Mouse (Mus musculus) urinary bladder, postnatal 25 days (tissue): Measurements from ENCODE around the gene Plxna1.

Experiments used
- DNase-seq: peaks from one replicate; pipeline ENCODE4 v3.0.0; 2022; ENCODE audit warnings: low spot score

The Plxna1 gene

DNA sequence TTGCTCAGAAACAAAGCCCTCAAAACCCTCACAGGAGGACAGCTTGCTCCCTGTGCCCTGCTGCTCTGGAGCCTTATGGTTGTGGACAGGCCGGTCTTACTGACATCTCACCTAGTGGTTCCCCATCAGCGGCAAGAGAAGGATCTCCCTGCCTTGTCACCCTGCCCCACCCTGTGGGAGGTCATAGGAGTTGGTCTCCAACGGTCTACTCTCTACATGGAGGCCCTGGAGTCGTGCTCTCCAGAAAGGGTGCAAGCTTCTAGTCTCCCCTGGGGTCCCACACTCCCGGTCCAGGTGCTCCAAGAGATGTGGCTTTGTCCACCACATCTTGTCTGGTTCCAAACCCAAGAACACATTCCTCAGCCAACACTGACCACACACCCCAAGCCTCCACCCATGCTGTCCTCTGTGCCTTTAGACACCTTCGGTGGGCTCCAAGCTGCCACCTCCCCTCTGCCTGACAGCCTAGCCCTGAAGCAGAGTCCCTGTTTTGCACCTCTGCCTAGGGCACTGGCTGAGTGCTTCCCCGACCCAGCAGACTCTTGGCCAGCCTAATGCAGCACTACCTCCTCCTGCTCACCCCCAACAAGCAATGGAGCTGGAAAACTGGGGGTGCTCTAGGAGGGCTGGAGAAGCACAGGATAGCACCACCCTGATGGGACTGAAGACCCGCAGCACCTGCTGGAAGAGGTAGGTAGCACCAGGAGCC, 1.6 kb downstream of the Plxna1 start:
- no peak for DNase-seq

DNA sequence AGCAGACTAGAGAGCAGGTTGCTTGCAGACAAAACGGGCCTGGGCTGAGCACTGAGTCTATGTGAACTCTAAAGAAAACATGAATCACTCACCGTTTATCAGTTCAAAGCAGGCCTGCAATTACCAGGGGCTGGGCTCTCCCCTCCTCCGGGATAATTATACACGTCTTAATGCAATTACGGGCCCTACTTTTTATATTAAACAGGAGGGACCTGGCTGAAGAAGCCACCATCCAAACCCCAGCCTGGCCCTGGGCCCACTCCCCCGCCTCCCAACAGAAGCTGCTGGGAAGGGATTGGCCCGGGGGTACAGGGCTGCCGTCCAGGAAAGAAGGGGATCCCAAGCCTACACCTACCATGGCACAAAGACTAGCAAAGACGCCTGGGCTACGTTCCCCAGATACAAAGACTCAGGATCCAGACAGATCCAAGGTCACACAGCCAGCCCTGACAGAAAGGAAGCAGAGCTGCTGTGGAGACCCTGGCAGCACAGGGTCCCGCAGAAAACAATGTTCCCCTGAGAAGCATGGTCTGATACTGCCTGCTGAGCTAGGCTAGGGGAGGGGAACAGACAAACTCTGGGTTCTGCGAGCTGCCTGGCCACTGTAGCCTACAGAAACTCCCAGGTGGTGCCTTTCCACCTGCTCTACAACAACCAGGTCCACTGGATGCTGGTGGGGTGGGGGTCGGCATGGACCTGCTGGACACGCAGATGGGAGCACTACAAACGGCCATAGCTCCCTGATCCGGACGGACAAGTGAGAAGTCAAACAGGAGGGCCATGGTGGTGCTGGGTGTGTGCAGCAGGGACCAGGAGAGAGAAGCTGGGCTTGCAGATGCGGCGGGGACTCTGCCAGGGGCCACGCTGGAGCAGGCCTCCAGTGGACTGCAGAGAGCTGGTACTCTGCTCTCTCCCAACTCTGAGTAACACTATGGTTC, 2.4 kb downstream of the Plxna1 start:
- no peak for DNase-seq

DNA sequence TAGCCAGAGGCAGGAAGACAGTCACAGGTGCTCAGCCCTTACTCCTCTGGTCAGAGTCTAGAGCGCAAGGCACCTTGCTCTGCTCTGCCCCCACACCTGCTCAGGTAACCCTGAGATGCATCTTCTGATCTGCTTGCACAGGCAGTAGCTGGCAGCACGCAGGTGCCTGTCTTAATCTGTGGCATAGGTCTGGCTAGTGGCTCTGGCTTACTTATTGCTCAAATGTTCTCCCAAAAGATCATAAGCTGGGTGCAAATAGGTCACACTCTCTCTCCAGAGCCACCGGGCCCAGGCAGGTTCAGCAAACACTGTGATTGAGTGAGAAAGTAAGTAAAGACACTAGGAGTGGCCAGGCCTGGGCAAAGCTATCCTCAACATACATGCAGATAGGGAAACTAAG, 3.2 kb downstream of the Plxna1 start:
- DNase-seq, result no peak

DNA sequence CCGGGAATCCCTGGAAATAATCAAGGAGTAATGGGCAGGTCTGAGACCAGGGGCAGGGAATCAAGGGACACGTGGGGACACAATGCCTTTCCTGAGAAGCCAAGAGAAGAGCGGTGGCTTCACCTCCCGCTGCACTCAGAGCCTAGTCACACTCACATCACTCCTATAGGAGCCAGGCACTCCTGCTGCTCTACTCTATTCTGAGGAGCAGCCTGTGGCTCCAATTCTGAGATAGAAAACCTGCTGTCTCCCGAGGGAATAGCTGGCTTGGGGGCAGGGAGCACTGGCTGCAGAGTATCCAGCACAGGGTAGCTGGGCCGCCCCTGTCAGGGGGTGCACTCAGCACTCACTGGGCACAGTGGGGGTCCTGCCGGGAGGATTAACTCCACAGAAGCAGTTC, 6.8 kb downstream of the Plxna1 start:
- no peak for DNase-seq

DNA sequence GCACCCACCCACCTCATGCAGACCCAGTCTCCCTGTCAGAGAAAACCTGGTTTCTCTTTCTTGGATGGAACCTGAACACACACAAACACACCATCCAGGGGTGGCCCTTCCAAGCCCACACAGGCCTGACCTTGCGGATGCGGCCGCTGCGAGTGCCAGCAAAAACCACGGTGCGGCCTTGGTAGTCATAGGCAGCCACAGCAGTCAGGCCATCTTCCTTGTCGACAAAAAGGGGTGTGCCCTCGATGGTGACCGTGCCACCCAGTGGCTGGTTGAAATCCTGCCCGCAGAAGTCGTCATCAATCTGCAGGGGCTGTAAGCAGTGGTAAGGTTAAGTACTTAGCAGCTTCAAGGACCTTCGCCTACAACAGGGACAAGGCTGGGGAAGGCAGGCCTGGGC, 7.7 kb downstream of the Plxna1 start:
- DNase-seq, result no peak

DNA sequence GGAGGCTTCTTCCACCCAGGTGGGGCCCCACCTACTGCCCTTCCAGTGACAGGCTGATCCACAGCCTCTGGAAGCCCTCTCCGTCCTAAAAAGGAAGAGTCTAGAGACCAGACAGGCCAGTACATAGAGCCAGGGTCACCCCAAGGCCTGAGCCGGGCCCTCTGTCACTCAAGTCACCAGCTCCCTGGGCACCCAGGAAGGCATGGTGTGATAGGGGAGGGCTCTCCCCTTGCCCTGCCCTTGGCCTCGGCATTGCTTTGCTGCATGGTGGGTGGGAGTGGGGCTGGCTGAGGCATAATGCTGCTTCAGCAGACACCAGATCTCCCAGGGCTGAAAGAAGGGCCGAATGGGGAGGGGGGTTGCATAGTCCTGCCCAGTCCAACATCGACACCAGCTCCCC, 8.3 kb downstream of the Plxna1 start:
- no peak for DNase-seq

DNA sequence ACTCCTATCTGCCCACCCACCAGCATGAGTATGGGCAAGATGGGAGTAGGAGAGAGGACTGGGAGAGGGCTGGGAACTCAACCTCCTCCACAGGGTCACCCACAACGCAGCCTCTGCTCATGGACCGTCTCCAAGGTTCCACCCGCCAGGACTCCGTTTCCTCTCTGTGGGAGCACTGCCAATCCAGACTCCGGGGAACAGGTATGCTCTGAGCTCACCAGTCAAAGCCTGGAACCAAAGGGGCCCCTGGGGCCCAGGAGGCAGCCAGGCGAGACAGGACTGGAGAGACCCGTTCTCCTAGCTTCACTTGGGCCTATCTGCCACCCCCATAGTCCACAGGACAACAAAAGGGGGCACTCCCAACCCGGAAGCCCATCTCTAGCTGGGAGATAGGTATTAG, 9.3 kb downstream of the Plxna1 start:
- DNase-seq, result no peak

DNA sequence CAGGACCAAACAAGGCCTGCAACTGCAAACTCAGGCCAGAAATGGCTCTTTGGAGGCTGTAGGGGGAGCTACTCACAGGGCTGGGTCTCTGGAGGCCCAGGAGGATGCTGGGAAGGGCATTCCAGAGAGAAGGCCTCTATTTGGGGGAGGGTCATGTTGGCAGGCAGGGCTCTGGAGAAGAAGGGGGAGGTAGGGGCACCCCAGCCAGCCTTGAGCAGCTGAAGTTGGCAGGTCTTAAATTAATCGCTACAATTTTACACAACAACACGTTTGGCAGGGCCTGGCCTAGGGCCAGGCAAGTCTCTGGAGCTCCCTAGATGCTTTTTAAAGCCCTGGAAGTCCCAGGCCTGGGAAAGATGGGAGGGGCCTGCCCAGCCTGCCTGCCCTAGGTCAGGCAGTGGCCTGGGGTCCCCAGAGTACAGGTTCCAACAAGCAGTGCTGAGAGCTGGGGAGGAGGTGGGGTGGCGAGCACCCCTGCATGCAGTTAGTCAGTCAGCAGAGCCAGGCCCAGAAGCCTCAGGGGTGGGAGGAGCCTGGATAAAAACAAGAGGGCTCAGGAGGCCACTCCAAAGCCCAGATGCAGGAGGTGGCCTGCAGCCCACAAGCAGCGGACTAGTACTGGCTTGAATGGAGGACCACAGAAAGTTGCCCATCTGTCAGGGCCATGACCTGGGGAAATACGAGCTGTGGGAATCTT, 10.8 kb downstream of the Plxna1 start:
- no peak for DNase-seq

DNA sequence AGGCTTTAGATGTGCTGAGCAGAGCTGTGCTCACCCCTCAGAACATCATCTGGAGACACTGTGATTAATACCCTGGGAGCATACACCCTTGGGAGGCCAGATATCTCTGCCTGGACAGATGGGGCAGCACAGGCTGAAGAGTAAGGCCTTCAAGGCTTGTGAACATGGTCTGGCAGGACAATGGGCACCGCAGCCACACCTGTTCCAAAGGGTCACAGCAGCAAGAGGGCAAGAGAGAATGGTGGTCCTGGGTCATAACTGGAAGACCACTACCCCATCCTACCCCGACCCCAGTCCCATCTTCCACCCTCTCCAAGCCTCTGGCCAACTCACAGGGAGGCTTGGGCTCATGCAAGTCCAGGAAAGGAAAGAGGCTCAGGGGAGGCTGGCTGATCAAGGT, 11.9 kb downstream of the Plxna1 start:
- no peak for DNase-seq

DNA sequence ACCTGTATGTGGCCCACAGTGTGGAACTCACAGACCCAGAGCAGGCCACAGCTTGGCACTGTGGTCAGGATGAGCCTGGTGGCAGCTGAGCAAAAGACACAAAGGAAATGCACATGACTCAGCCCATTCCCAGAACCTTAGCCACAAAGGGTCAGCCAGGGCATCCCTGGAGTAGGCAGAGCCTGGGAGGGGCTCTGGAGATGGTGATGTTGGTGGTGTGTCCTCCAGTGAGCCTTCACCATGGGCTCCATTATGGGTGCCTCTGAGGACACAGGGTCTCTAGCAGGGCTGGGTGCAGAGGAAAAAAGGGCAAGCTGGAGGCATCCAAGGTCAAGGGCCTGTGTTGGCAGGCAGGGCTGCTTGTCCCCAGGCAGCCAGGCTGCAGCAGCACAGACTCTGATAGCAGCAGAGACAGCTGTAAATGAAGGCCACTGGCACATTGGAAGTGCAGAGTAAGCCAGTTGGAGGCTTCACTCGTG, 12.3 kb downstream of the Plxna1 start:
- no peak for DNase-seq

DNA sequence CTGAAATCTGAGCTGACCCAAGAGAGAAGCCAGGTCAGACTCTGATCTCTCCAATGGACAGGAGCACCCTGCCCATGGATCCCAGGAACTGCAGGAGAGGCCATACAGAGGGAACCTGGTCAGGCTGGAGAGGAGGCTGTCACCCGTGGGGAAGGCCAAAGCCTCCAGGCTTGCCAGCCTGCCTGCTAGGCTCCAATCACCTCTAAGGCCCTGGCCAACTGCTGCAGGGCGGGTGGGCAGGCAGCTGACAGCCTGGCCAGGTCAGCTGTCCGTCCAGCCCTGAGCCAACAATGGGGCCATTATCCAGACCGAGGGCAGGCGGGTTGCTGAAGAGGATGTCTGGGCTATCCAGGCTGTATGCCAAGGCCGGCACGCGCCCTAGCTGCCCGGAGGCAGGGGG, 14.1 kb downstream of the Plxna1 start:
- DNase-seq, result no peak

DNA sequence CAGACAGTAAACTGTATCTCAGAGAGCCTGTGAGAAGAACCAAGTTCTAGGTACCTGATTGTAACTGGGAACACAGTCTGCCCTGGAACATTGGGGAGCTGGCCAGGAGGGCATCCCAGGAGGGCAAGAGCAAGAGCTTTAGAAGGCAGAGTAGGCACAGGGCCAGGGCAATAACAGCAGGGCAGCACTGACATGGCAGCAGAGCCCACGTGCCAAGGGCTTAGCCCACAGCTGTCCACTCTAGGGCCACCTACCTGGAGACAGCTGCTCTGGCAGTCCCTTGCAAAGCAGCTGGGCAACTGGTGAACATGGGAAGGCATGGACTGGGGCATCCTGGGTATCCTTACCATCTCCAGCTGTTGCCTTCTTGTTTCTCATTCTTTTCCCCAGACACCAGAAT, 14.6 kb downstream of the Plxna1 start:
- DNase-seq, result no peak

DNA sequence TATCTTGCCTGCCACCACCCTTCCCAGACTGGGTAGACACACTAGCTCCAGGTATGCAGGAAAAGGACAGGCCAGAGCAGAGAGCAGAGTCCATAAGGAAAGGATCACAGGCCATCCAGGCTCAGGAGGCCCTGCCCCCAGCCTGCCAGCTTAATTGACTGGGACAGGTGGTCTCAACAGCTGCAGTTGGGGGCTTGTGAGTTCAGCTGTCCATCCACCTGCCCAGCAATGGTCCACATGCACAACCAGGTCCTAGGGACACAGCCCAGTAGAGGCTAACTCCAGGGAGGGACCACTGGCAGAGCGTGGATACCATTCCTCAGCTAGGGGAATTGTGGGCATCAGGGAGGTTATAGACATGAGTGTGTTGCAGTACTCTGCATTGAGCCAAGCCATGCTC, 16.6 kb downstream of the Plxna1 start:
- DNase-seq, result no peak

DNA sequence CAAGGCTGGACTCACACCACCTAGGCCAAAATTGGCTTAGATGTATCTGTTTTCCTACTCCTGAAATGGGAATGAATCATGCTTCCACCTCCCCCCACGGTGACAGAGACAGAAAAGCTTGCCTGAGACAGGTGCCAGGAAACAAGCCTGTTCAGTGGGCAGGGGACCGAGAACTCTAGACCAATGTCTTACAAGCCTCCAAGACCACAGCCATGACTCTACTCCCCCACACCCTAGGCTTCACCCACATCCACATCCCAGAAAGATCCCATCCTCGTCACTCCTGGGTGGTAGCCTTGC, 17.0 kb downstream of the Plxna1 start:
- DNase-seq, result no peak

DNA sequence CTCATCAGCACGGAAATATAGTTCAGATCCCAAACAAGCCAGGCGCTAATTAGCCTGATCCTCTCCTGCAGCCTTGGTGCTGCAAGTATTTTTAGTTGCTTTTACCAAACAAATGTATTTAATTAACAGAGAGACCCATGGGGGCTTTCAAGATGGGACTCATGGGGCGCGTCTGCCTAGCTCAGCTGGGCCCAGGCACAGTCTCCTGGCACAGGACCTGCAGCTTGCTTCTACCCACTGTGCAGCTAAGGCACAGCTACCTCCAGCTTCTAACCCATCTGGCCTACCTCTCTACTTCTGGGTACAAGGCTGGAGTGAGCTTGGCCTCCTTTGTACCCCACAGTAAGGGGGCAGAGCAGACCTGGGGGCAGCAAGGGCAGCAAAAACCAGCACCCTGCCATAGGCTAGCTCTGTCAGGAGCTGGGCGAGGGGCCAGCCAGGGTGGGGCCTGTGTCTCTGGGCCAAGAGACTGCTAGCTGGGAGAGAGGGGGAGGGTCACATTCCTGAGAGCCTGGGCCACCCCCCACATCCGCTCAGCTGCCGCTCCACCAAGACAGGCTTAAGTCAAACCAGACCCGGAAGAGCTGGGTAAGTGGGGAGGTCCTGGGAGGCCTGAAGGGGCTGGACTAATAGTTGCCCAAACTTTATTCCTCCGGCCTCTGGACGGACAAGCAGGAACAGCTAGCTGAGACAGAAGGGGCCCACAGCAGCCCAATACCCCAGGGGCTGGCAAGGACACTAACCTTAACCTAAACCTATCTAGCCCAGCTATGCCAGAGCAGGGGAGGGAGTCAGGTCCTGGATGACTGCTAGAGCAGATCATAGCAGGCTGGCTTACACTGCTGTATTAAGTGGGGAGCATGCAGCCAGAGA, 17.6 kb downstream of the Plxna1 start:
- DNase-seq, result peak; percentile 67

DNA sequence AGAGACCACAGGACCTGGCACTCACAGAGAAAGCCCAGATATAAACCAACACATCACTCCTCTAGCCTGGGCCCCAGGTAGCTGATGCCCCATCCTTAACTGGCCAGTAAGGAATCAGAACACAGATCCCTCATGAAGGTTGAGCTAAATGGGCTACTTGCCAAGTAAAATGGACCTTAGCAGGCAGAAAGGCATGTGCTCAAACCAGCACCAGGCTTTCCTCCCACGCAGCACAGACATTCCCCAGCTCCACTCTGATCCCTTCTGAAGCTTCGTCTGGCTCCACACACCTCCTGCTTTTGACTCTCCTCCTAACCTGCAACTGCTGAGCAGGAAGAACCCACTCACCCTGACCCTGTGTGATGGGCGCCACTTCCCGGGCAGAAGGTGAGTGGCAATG, 20.4 kb downstream of the Plxna1 start:
- DNase-seq, result no peak

DNA sequence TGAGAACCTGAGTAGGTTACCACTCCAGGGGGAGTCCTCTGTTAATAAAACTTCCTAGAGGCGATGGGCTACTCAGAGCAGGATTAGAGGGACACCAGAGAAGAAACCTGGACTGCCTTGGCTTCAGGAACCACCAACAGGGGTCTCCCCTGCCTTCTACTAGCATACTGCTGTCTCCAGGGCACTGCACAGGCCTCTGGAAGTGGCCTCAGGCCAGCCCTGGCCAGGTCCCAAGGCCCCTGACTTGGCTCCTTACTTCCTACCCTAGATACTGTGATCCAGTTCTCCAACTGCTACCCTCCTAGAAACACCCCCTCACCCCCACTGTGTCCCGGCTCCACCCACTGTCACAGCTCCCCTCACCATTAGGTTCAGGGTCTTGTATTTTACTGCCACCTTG, 23.0 kb downstream of the Plxna1 start:
- no peak for DNase-seq

DNA sequence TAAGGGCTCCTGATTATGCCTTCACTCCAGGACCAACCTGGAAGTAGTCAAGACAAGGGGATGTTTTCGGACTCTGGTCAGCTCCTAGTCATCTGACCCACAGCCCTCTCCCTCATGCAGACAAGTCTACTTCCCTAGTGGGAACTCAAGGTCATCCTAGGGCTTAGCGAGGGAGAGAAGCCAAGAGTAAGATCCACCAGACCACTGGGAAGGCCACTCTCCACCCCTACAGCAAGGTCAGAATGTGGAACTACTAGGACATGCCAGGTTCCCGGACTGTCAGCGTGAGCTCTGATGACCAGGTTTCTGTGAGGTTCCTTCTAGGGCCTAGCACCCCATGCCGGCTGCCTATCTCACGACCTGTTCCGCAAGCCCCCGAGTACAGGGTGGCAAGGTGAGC, 23.7 kb downstream of the Plxna1 start:
- no peak for DNase-seq

DNA sequence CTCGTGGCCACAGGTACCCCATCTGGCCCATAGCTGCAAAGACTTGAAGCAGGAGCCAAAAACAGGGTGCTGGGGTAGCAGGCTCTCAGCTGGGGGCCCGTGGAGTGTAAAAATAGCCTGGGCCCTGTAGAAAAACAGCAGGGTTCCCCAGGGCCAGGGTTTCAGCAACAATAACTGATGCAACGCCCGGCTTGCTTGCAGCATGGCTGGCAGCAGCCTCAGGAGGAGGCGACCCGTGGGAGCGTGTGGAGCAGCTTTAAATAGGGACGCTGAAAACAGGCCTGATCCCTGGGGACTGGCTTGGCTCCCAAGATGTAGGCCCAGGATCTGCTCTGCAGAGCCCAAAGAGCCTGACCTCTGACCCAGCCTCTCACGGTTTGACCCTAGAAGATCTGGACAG, 24.8 kb downstream of the Plxna1 start:
- DNase-seq, result no peak

DNA sequence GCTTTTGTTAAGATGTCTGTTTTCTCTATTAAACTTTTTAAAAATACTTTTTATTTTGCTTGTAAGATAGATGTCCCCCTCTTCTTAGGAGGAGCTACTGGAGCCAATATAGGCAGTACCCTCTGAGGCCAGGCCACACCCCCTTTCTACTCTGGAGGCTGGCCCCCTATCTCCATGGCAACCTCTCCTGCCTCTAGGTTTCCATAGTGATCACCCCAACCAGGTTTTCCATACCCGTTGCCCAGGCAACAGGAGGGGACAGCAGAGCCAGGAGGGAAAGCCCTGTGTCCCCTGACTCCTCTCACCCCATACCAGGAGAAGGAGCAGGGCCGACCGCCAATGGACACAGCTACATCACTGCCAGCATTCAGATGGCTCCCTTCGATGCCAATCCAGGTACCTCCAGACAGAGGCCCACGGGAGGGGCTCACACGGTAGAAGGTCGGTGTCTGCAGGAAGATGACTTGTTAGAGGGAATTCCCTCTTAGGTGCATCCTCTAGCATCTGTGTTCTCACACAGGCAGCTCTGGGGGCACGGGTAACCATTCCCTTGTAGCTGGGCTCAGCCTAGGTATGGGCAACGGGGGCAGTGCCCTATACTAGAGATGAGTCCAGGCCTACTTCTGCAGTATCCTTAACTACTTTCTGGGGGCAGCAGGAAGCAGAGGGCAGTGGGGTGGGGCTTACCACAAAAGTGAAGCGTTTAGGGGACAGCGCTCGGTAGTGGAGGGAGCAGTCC, 28.3 kb downstream of the Plxna1 start:
- DNase-seq, result no peak

DNA sequence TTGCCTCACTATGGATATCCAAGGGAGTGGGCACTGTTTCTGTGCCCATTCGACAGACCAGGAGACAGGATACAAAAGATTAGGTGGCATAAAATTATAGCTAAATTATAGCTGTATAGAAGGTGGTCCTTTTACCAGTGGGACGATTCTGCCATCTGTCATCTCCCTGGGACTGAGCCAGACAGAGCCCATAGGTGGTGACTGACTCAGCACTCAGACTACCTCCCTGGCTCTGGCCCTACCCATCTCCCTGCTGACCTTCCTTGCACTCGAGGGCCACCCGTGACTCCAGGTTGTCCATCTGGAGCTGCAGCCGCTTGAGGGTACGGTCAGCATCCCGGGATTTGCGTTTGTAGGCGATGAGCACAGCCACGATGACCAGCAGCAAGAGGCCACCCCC, 31.5 kb downstream of the Plxna1 start:
- no peak for DNase-seq
